ENCODE assay signal across 26 mouse cellular contexts in the genomic region with DNA sequence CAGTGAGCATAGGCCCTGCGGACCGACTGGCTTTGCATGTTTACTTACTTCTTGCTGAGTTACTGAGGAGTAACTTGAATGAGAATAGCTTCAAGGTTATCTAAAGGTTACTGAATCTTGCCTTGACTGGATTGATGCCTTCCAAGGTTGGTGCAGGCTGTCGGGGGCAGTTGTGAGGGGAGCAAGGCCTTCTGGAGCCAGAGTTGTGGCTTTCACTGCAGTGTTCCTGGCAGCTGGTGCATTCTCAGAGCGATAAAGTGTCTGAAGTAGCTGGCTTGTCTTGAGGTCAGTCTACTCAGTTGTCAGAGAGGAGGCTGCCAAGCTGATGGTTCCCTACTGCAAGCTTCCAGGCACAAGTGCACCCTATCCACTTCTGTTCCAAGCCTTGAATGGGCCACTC. TPM values are rescaled to one million over a fixed set of nuclear protein-coding genes. Genes with fewer than 3 reads are reported as not detected.
DNase-seq lines count a peak whose midpoint lies in the region; ATAC-seq lines count a peak whose summit lies in the region.
"Had no signal": no experiment of that assay in that cellular context is flagged by ENCODE, and none has a peak within 500 bp of the region (broad histone marks: within the 10 kb centered on the region; RNA-seq: fewer than 3 reads in every experiment).

No protein-coding gene starts in this region.

- no peak for ATAC-seq in heart, embryonic 13.5 days (ENCODE audit: extremely low read depth, insufficient number of reproducible peaks, low FRiP score, low TSS enrichment)
- ATAC-seq in heart, embryonic 11.5 days (replicated peaks; ENCODE audit: insufficient number of reproducible peaks, low FRiP score, low TSS enrichment), result no peak
- ATAC-seq: activated CD4-positive, CD25-positive, alpha-beta regulatory T cell, adult 4 months; forebrain, embryonic 16.5 days had no signal

- no peaks in the 10 kb centered on the region for H3K27me3 ChIP-seq in heart, embryonic 13.5 days (replicated peaks)
- H3K27me3 ChIP-seq in heart, embryonic 10.5 days (ENCODE audit: insufficient read depth, poor library complexity, severe bottlenecking), result no peaks in the 10 kb centered on the region
- H3K27me3 ChIP-seq in heart, embryonic 11.5 days (ENCODE audit: control insufficient read depth, insufficient read depth, low read length), result no peaks in the 10 kb centered on the region
- H3K27me3 ChIP-seq: embryonic facial prominence, embryonic 15.5 days; neural tube, embryonic 12.5 days had no signal

- DNase-seq in heart, embryonic 10.5 days (ENCODE audit: low spot score), result no peak
- peak; percentile 64 for DNase-seq in ovary, postnatal 36 days (ENCODE audit: low spot score)
- DNase-seq in ovary, postnatal 10 days (ENCODE audit: low spot score), result no peak
- peak; percentile 61 for DNase-seq in adrenal gland, postnatal 14 days
- peak; percentile 45 for DNase-seq in skeletal muscle tissue, adult 2 months (ENCODE audit: low read depth, low spot score)
- no peak for DNase-seq in thymus, postnatal 4 days
- DNase-seq: cerebellum, adult 11-12 months; cerebellum, postnatal 25 days; embryo, embryonic 11 days; kidney, adult 9 months; kidney, postnatal 25 days; left cerebral cortex, postnatal 4 days; liver; lung, adult 2 months; right cerebral cortex, postnatal 14 days; thymus, adult 2 months had no signal

- H3K4me1 ChIP-seq in heart, embryonic 13.5 days, result peaks cover 26% of the 10 kb centered on the region
- H3K4me1 ChIP-seq in heart, embryonic 10.5 days, result peaks cover 11% of the 10 kb centered on the region
- peaks cover 7% of the 10 kb centered on the region; the same call in 1 of the 2 replicates for H3K4me1 ChIP-seq in heart, embryonic 11.5 days (ENCODE audit: control insufficient read depth, insufficient read depth, low read length)
- H3K4me1 ChIP-seq: embryonic facial prominence, embryonic 15.5 days; neural tube, embryonic 12.5 days had no signal

- 59% methylated on average over 4 of the region's 4 CpGs for WGBS in heart, embryonic 13.5 days
- 81% methylated on average over 4 of the region's 4 CpGs for WGBS in heart, embryonic 10.5 days
- WGBS in heart, embryonic 11.5 days (ENCODE audit: insufficient replicate concordance), result 66% methylated on average over 4 of the region's 4 CpGs

- no peak overlapping the region for H3K4me3 ChIP-seq in heart, embryonic 13.5 days
- no peak overlapping the region for H3K4me3 ChIP-seq in heart, embryonic 10.5 days
- no peak overlapping the region for H3K4me3 ChIP-seq in heart, embryonic 11.5 days (ENCODE audit: low read depth, low read length)
- H3K4me3 ChIP-seq: embryonic facial prominence, embryonic 15.5 days; left cerebral cortex, adult 2 months; neural tube, embryonic 12.5 days had no signal

- no peaks in the 10 kb centered on the region for H3K9me3 ChIP-seq in heart, embryonic 13.5 days
- no peaks in the 10 kb centered on the region for H3K9me3 ChIP-seq in heart, embryonic 10.5 days
- no peaks in the 10 kb centered on the region for H3K9me3 ChIP-seq in heart, embryonic 11.5 days (replicated peaks; ENCODE audit: control insufficient read depth, low read length)
- H3K9me3 ChIP-seq: embryonic facial prominence, embryonic 15.5 days; neural tube, embryonic 12.5 days had no signal

- H3K9ac ChIP-seq in heart, embryonic 13.5 days, result no peak overlapping the region
- H3K9ac ChIP-seq in heart, embryonic 11.5 days (ENCODE audit: low read depth, low read length), result no peak overlapping the region
- H3K9ac ChIP-seq: embryonic facial prominence, embryonic 15.5 days; hindbrain, embryonic 14.5 days; neural tube, embryonic 12.5 days had no signal

- H3K4me2 ChIP-seq in heart, embryonic 13.5 days, result no peak overlapping the region
- H3K4me2 ChIP-seq in heart, embryonic 11.5 days, result no peak overlapping the region
- H3K4me2 ChIP-seq: embryonic facial prominence, embryonic 15.5 days; hindbrain, embryonic 14.5 days; midbrain, embryonic 11.5 days; neural tube, embryonic 12.5 days had no signal

- H3K36me3 ChIP-seq in heart, embryonic 13.5 days, result no peaks in the 10 kb centered on the region
- no peaks in the 10 kb centered on the region for H3K36me3 ChIP-seq in heart, embryonic 10.5 days
- H3K36me3 ChIP-seq in heart, embryonic 11.5 days (ENCODE audit: control insufficient read depth, insufficient read depth, low read length), result no peaks in the 10 kb centered on the region
- H3K36me3 ChIP-seq: embryonic facial prominence, embryonic 15.5 days; neural tube, embryonic 12.5 days had no signal

- peak overlapping the region; percentile 36; the same call in 1 of the 2 replicates for H3K27ac ChIP-seq in heart, embryonic 13.5 days (replicated peaks)
- H3K27ac ChIP-seq in heart, embryonic 10.5 days, result no peak overlapping the region
- H3K27ac ChIP-seq in heart, embryonic 11.5 days (ENCODE audit: low read depth, low read length), result no peak overlapping the region
- H3K27ac ChIP-seq: embryonic facial prominence, embryonic 15.5 days; hindbrain, embryonic 14.5 days; left cerebral cortex, adult 2 months; neural tube, embryonic 12.5 days had no signal

RNA-seq across cellular contexts. Expression of gene Dis3l2, which starts 15.8 kb away (rescaled TPM):
- 15.0 and 16.4 TPM in 2 replicates for polyA plus RNA-seq in heart, embryonic 13.5 days (2015; fragmentation: Nextera tagmentation; extraction: Ambion mirVana)
- 20.6 and 23.2 TPM in 2 replicates for polyA plus RNA-seq in heart, embryonic 10.5 days (2016; fragmentation: Nextera tagmentation; extraction: Ambion mirVana)
- total RNA-seq in adrenal gland, postnatal 14 days (2021), result 15.7 and 16.7 TPM in 2 replicates
- polyA plus RNA-seq in heart, embryonic 11.5 days (2014; fragmentation: Nextera tagmentation; extraction: Ambion mirVana), result 15.8 and 18.6 TPM in 2 replicates

RNA-seq across cellular contexts. Expression of gene Nppc, which starts 49.0 kb away (rescaled TPM):
- polyA plus RNA-seq in heart, embryonic 13.5 days (2015; fragmentation: Nextera tagmentation; extraction: Ambion mirVana), result 0.57 and 1.3 TPM in 2 replicates
- polyA plus RNA-seq in heart, embryonic 10.5 days (2016; fragmentation: Nextera tagmentation; extraction: Ambion mirVana), result 0.37 and 0.38 TPM in 2 replicates
- 0.56 TPM in 1 of 2 replicates, not detected in the other for total RNA-seq in adrenal gland, postnatal 14 days (2021)
- 0.30 and 0.49 TPM in 2 replicates for polyA plus RNA-seq in heart, embryonic 11.5 days (2014; fragmentation: Nextera tagmentation; extraction: Ambion mirVana)
- polyA plus RNA-seq: activated CD4-positive, CD25-positive, alpha-beta regulatory T cell, adult 4 months; spleen, adult 2 months had no signal

Comparison
In these comparisons a context has a peak if more than half of its experiments do, and no peak if none do; other contexts are left out.
1. DNase-seq: peak in ovary, postnatal 36 days (single experiment), adrenal gland, postnatal 14 days (single experiment) and skeletal muscle tissue, adult 2 months (single experiment); none in heart, embryonic 10.5 days (single experiment), ovary, postnatal 10 days (single experiment) and thymus, postnatal 4 days (single experiment).